Mouse (Mus musculus) cerebellum, postnatal 25 days (tissue): ENCODE data around the gene Gm28048.

Experiments used
- DNase-seq, 2 experiments: peaks; one replicate each; pipeline ENCODE4 v3.0.0; 2021; ENCODE audit warnings: mixed read lengths in 2 of 2

The Gm28048 gene

DNA sequence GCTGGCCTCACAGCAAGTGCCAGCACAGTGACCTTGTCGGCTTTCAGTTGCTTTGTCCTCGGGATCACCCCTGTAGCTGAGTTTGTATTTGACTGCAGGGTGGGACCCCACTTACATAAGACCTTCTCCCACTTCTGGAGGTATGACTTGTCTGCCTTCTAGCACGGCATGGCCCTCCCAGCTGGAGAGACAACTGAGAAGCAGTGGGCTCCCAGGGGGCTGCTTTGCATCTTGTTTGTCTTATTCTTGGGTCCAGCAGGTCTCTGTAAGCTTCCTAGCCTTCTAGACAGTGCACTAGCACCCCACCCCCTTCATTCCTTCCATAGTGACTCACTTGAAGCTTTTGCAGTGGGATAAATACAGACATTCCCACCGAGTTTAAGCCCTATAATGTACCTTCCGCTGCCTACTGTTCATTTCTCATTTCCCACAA lies 151.7 kb downstream of the Gm28048 start:
- DNase-seq, result no peak

DNA sequence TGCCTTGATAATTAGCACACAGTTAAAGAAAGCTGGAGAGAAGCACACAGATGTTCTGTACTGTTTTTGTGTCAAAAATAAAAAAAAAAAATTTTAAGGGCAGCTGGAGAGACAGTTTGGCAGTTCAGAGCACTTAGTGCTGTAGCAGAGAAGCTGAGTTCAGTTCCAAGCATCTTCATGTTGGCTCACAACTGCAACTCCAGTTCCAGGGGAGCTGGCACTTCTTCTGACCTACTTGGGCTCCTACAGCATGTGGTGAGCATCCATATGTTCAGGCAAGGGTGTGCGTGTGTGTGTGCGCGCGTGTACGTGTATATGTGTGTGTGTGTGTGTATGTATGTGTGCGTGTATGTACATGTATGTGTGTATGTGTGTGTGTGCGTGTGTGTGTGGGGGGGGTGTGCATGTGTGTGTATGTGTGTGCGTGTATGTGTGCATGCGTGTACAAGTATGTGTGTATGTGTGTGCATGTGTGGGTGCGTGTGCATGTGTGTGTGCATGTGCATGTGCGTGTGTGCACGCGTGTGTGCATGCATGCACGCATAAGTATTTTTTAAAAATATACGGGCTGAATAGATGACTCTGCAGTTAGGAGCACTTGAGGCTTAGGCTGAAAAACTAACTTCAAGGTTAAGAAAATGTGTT lies 152.8 kb downstream of the Gm28048 start:
- peak in 1 of 2 experiments; percentile 23 for DNase-seq

DNA sequence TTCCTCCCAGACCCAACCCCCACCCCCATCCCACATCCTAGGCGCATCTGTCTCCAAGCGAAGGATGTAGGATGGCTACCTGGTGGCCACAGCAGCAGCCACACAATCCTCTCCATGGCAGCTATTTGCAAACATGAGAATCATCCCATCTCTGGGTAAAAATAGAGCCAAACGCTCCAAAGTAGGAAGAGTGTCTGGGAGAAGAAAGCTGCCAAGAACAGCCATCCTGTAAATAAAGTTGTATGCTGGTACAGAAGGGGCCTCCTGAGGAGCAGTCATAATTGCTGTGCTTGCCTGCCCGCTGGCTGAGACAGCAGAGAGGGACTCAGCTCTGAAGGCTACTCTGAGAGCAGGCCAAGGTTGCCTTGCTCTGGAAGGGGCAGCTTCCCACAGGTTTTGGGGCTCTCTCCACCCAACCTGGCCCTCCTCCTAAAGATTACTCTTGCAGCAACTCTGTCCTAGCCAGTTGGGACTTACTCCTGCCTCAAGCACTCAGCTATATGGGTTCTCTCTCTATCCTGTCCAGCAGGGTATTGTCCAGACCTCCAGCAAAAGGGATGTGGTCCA lies 154.3 kb downstream of the Gm28048 start:
- no peak for DNase-seq

DNA sequence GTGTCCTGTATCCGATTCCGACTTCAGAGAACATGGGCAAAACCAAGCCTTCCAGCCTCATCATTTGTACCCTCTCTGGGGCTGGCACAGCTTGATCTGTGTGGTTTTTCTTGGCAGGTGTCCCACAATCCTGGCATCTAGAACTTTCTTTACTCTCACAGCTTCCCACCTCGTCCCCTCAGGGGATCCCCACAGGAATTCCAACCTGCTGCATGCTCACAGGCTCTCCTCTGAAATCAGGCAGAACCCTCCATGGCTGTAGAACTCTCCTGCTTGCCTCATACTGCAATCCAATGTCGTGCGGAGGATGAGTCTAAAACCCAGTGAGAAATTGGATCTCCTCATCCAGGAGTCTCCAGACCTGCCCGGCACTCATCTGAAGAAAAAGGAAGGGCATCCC lies 155.2 kb downstream of the Gm28048 start:
- DNase-seq, result no peak

DNA sequence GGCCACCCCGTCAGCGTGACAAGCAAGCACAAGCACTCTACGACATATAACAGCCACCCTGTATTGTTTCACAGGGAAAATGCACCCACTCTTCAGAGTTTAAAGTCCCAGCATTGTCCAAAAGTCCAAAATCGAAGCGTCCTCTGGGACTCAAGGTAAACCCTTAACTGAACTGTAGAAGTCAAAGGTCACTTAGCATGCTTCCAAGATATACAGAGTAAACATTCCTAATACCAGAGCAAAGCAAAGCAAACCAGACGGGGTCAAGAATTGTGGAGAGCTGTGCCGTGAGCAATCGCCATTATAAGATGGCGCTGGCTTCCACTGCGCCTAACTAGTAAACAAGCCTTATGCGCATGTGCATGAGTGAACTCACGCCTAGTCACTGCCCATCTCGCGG lies 155.8 kb downstream of the Gm28048 start:
- DNase-seq, result no peak

DNA sequence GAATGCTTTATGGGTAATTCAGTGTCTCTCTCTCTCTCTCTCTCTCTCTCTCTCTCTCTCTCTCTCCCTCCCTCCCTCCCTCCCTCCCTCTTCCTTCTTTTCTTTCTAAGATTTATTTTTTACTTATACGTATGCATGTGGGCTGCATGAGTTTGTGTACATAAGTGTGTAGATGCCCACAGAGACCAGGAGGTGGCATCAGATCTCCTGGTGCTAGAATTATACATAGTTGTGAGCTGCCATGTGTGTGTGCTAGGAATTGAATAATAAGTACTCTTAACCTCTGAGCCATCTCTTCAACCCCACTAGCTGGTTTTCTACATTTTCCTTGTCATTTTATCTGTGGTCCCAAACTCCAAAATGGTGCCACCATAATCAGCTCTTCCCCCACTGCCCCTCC lies 156.3 kb downstream of the Gm28048 start:
- DNase-seq, result no peak

DNA sequence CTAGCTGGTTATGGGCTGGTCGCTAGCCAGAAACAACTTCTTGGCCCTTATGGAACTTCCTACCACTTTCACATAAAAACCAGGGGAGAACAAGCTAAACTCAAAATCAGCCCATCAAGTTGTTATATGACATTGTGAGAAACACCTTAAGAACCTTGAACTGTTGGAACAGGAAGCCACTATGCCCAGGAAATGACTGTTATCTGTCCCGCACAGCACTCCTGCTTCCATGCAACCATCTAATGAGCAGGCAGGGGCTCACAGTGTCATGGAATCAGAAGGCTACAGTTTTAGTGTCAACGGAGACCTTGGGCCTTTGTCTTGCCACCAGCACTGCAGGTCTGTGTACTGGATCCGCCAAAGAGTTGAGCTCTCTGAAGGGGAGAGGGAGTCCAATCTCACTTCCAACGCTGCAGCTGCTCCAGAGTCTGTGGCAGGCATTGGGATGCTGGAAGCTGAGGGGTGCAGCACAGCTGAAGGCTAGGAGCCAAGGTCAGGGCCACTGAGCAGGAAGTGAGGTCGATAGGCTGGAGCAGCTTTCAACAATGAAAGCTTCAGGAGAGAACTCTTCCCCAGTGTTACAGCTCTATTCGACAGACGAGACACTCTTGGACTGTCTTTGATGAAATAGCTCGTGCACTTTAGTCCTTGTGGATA lies 157.7 kb downstream of the Gm28048 start:
- DNase-seq, result no peak

DNA sequence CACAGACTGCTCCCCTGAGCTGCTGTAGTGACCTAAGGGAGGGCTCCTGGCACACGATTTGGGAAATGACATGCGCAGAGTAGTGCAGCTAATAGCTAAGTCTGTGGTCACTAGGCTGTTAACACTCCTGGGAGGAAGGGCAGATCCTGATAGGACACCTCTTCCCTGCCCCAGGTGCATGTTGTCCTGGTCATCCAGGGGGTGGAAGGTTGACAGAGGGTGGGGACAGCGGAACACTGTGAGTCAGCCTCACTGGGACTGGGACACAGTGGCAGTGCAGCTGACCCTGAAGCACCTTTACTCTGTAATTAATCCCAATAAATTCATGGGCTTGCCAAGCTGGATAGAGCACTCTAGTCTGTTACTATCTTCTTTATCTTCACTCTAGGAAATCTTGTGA lies 160.6 kb downstream of the Gm28048 start:
- DNase-seq, result no peak

DNA sequence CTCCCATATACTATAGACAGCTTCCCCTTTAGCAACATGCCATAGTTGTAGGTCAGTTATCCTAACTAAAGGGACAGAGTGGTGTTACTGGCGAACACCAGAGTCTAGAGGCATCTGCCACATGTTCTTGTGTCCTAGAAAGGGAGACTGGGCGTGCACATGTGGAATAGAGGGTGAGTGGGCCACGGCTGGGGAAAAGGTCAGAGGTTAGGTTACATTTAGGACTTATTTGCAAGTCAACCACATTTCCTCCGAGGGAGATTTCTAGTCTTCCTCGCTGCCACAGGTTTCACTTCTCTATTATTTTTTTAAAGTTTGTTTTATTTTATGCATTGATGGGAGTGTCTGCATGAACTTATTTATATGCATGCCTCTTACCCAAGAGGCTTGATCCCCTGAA lies 163.5 kb downstream of the Gm28048 start:
- DNase-seq, result no peak

DNA sequence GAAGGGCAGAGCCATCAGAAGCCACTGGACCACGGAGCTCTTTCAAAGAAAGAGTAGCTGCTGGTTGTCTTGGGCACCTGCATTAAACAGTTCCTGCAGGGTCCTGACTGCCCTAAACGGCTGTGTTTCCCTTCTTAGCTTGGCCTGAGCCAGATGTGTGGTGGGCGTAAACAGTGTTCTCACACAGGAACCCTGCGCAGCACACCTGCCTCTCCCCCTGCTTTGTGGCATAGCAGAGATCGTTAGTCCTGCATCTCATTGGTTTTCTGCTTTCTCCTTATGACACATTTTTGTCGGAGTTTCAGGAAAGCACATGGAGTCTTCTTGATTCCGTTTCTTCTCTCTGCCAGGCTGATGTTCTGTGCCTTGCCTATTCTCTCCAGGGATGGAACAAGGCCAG lies 166.0 kb downstream of the Gm28048 start:
- no peak for DNase-seq

DNA sequence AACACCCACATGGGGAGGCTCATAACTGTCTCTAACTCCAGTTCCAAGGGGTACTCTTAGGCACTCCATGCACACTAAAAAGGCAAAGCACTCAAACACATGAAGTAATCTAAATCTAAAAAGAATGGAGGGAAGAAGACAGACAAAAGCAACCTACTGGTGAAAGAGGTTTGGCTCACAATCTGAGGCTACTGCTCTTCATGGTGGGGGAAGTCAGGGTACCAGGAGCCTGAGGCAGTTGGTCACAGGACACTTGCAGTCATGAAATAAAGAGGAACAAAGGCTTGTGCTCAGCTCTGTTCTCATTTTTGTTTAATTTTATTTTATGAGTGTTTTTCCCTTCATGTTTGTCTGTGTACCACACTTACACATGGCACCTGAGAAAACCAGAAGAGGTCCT lies 166.7 kb downstream of the Gm28048 start:
- no peak for DNase-seq

DNA sequence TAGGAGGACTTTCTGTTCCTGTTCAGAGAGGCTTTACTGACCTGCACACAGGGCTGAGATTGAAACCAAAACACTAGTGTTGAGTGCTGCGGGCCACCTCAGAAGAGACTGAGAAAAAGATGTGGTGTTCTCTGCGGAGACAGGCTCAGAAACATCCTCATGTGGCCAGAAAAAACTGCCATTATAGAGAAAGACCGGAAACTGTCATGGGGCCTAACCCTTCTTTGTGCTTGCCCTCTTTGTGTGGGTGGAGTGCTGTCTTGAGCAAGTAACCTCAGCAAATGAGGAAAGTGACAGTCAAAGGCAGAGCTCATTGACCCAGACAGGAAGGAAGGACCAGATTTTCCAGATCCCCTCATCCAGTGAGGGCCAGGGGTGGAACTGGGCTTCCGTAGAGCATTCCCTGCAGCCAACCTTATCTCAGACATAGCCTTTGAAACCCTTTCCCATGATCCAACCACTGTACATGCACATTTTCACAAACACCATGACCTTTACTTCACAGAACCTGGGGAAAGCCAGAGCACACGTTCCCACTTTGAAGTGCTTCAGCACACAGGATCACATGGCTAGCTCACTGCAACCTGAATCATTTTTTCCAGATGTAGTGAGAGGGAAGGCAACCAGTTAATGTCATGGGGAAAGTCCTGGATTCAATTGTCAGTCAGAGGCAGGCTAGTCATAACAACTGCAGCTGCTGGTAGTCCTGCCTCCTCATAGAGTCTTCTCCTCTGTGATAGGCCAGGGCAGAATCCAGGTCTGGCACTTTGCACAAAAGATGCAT lies 167.8 kb downstream of the Gm28048 start:
- DNase-seq, result no peak

DNA sequence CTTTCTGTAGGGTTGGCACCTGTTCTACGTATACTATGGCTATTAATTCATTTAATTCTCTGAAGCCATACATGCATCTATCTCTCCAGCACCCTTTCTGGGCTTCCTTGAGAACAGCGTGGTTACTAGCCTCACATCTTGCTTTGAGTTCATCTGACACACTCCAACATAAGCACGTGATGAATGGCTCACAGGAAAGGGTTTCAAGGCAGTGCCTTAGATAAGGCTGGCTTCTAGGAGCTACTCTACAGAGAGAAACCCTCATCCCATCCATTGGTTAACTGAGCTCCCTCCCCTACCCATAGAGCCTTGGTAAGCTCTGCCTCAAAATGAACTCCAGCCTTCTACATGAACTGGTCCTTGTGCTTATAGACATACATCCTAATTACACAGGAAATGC lies 168.5 kb downstream of the Gm28048 start:
- no peak for DNase-seq

DNA sequence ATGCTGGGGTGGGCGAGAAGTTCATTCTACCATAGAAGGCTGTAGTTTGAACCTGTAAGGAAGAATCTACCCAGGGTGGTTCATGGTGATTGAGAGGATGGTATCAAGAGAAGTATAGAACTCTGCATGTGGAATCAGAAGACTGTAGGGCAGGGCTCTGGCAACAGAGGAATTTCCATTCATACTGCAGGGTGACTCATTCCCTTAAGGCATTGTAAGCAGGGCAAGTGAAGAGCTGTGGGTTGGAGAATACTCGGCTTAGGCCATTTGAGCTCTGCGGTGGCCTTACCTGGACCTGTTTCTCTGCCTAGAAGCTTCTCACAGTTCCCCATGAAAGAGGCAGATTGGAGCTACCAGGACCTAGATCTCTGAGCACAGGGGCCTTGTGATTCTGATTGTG lies 170.5 kb downstream of the Gm28048 start:
- no peak for DNase-seq

DNA sequence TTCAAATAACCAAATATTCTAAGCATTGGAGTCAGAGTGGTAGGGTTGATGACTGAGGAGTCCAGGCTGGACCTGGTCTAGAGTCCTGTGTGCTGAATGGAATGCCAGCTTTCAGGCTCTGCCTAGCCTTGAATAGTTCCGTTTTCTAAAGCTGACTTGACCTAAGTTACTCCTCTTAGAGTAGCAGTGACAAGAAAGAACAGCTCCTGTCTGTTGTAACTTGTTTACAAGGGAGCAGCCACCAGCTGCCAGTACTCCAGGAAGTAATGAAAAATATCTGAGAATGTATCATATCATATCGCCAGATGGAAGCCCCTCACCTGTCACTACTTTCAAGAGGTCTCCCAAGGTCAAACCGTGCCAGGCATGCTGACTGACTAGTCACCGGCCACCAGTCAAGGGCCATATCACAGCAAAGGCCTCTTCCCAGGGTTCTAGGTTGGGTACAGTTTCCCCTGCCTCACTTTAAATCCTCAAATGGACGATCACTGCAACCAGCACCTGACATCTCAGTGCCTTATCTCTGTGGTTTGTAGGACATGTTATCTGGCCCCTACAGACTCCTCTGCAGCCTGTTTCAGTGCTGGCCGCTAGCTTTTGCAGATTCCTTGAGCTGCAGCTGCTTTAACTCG lies 172.3 kb downstream of the Gm28048 start:
- DNase-seq, result no peak

DNA sequence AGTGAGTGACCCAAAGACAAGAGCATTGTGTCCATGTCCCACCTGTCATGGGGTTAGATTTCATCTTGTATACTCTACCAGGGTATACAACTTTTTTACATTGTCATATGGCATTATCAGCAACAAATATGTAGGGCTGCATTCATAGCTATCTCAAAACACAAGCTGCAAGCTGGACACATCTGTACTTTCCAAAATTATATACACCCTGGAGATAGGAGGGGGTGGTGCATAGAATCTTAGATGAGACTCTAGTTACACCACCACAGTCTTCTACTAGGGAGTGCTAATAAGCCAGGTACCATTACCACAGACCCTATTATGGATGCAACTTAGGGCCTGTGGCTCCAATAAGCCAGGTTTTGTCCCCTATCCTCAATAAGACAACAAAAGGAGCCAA lies 173.8 kb downstream of the Gm28048 start:
- no peak for DNase-seq

DNA sequence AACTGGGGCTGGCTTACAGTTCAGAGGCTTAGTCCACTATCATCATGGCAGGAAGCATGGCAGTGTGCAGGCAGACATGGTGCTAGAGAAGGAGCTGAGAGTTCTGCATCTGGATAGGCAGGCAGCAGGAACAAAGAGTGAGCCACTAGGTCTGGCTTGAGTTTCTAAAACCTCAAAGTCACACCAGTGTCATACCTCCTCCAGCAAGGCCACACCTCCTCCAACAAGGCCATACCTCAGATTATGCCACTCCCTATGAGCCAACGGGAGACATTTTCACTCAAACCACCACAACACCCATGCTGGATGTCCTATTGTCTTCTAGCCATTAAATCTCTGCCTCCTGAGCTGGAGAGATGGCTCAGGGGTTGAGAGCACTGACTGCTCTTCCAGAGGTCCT lies 176.7 kb downstream of the Gm28048 start:
- DNase-seq, result no peak

DNA sequence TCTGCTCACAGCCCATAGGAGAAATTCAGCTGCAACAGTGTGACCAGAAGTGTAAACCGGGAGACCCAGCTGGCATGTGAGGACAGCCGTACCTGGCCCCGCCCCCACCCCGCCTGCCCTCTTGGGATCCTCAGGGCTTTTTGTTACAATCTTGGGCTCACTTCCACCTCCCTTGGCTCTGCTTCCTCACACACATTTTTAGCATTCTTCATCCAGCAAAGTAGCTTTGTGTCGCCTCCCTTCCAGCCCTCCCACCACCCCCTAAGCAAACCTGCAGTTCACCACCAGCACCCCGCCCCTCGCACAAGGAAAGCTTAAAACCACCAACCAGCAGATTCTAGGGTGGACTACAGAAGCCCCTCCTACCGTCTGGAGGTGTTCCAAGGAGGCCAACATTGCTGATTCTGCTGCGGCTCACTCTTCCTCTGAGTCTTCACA lies 181.9 kb downstream of the Gm28048 start:
- DNase-seq, result no peak

DNA sequence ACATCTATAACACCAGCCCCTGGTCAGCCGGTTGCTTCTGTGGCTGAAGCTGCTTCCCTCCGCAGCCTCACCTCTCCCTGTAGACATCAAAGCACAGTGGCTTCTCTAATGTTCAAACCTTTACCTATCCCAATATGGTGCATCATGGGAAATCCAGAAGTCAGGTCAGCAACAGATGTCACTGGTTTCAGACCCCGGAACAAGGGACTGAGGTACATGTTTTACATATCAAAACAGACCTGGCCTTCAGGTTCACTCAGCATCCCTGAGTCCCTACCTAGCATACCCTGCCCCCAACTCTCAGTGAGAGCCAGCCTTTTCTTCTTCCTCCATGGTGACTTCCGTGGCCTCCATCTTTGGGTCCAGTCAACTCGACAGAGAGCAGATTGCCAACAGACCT lies 183.0 kb downstream of the Gm28048 start:
- DNase-seq, result no peak

DNA sequence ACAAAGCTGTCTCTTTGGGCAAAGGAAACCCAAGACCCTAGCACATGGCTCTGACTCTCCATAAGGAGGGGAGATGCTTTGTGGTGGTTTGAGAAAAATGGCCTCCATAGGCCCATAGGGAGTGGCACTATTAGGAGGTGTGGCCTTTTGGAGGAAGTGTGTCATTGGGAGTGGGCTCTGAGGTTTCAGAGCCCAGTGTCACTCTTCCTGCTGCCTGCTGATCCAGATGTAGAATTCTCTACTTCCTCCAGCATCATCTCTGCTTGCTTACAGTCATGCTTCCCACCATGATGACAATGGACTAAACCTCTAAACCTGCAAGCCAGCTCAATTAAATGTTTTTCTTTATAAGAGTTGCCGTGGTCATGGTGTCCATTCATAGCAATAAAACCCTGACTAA lies 187.2 kb downstream of the Gm28048 start:
- no peak for DNase-seq

DNA sequence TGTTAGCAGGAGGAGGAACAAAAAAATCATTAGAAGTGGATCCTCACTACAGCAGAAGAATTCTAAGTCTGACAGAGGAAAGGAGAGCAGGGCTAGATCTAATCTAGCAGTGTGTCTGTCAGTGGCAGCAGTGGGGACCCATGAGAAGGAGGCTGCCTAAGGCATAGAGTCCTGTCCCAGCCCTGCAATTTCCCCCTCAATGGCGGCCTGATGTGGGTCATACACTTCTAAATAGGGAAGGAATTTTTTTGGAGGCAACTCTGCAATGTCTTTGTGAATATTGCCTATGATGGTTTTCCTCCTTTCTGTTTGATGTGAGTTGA lies 188.0 kb downstream of the Gm28048 start:
- DNase-seq, result no peak

DNA sequence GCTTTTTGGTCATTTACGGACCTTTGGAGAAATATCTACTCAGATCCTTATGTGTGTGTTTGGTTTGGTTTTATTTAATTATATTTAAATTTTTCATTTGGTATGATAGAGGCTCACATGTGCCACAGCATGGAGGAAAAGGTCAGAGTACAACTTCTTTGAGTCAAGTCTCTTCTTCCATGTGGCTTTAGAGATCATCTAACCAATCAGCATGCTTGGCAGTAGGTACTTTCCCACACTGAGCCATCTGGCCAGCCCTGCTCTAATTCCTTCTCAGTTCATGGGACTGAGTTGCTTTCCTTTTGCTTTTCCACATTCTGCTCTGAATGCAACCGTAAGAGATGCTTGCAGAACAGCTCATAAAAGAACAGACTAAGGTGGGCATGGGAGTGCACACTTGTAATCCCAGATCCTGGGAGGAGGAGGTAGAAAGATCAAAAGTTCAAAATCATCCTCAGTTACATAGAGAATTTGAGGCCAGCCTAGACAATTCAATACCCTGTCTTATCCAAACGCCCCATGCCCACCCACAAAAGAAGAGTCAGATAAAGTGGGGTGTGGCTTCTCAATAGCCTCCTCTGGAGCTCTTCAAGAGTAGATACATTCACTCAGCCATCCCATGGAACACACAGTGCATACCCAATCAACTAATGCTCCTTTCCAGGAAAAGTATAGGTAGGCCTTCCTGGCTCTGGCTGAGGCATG lies 188.6 kb downstream of the Gm28048 start:
- no peak for DNase-seq

DNA sequence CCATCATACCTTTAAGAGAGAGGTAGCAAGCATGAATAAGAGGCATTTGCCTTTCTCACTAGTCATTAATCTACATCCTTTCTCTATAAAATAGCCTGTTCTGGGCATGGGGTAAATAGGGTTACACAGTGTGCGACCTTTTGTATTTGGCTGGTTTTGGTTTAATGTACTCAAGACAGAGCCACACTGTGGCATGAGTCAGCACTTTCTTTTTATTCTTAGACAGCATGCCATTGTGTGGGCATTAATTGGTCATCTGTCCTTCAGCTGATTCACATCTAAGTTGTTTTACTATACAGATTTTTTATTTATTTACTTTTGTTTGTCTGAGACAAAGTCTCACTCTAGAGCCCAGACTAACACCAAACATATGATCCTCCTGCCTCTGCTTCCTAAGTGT lies 189.7 kb downstream of the Gm28048 start:
- DNase-seq, result no peak
